Mouse (Mus musculus): ENCODE data around the gene Rel. TPM values are rescaled to one million over a fixed set of nuclear protein-coding genes. Genes with fewer than 3 reads are reported as not detected.

The Rel gene
- polyA plus RNA-seq, 1 experiment from 2014 or later, result 0.60 TPM

DNA sequence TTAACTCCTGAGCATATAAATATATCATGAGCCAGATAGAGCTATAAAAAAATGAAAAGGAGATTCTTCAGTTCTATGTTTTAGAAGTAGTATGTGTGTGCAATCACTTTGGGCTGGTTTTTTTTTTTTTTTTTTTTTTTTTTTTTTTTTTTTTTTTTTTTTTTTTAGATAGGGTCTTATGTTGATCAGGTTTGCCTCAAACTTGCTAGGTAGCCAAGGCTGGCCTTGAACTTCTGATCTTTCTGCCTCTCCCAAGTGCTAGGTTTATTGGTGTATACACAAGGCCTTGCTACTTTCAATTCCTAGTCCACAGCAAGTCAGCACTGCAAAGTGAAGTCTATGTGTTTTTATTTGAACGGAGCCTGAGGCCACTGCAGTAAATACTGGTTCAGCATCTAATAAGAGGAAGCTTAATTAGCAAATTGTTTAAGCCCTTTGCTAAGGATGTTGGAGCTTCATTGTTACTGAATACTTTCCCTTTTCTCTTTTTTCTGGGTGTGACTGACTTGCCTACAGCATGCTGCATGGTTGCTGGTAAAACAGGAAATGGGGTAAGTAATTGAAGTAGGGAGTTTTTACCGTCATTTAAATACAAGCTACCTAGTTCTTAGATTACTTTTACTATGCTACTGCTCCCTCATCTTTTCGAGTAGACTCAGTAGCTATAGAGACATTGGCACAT, 71.2 kb downstream of the Rel start:
- Histone ChIP-seq H3K27me3 (replicated peaks; ENCODE audit: control insufficient read depth, insufficient read depth, low read length) (no peaks in the 10 kb centered on the region), H3K4me1 (ENCODE audit: control insufficient read depth, insufficient read depth, low read length) (no peaks in the 10 kb centered on the region), H3K36me3 (ENCODE audit: control insufficient read depth, insufficient read depth, low read length) (no peaks in the 10 kb centered on the region), H3K9ac (ENCODE audit: low read depth, low read length) (no peak overlapping the region), H3K27ac (ENCODE audit: low read length) (no peak overlapping the region; the same call in 1 of the 2 replicates), H3K9me3 (ENCODE audit: control insufficient read depth, low read length) (no peaks in the 10 kb centered on the region), H3K4me2 (ENCODE audit: low read depth, low read length) (no peak overlapping the region), H3K4me3 (ENCODE audit: low read length) (no peak overlapping the region)
- ATAC-seq, result no peak
- 51% methylated on average over 3 of the region's 3 CpGs for WGBS

DNA sequence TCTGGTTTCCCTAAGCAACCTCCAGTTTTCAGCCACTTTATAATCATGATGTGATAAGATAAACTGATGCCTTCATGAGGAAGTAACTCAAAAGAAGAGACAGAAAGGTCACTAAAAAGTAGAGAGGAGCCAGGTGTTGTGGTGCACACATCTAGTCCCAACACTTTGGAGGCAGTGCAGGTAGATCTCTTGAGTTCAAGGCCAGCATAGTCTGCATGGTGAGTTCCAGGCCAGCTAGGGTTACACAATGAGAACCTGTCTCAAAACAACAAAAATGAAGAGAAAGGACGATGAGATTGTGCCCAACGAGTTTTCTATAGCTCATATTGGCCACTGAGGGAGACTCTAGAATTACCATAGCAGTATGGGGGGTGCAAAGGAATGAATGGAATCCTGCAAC, 72.2 kb downstream of the Rel start:
- ATAC-seq, result no peak
- Histone ChIP-seq H3K4me3 (ENCODE audit: low read length) (no peak overlapping the region), H3K27ac (ENCODE audit: low read length) (no peak overlapping the region), H3K36me3 (ENCODE audit: control insufficient read depth, insufficient read depth, low read length) (no peaks in the 10 kb centered on the region), H3K4me2 (ENCODE audit: low read depth, low read length) (no peak overlapping the region), H3K4me1 (ENCODE audit: control insufficient read depth, insufficient read depth, low read length) (no peaks in the 10 kb centered on the region), H3K27me3 (replicated peaks; ENCODE audit: control insufficient read depth, insufficient read depth, low read length) (no peaks in the 10 kb centered on the region), H3K9me3 (ENCODE audit: control insufficient read depth, low read length) (no peaks in the 10 kb centered on the region), H3K9ac (ENCODE audit: low read depth, low read length) (no peak overlapping the region)
- 71% methylated on average over 2 of the region's 2 CpGs for WGBS

DNA sequence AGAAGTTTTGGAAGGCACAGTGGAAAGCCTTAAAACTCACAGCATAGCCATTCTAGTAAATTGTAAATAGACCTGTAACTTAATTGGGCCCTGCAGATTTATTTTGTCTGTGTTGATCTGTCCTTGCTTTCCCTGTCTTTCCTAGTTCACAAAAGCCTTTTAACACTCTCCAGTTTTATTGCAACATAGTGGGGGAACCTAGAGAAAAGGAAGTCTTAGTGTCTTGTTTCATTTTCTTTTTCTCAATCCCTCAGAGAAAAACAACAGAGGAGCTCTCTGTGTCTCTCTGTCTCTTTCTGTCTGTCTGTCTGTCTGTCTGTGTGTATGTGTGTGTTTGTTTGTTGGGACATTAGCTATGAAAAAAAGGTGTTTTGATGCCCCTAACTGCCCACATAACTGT, 74.9 kb downstream of the Rel start:
- Histone ChIP-seq H3K36me3 (ENCODE audit: control insufficient read depth, insufficient read depth, low read length) (no peaks in the 10 kb centered on the region), H3K9ac (ENCODE audit: low read depth, low read length) (no peak overlapping the region), H3K4me1 (ENCODE audit: control insufficient read depth, insufficient read depth, low read length) (no peaks in the 10 kb centered on the region), H3K27ac (ENCODE audit: low read length) (no peak overlapping the region), H3K27me3 (replicated peaks; ENCODE audit: control insufficient read depth, insufficient read depth, low read length) (no peaks in the 10 kb centered on the region), H3K9me3 (ENCODE audit: control insufficient read depth, low read length) (no peaks in the 10 kb centered on the region), H3K4me2 (ENCODE audit: low read depth, low read length) (no peak overlapping the region), H3K4me3 (ENCODE audit: low read length) (no peak overlapping the region)
- no peak for ATAC-seq

DNA sequence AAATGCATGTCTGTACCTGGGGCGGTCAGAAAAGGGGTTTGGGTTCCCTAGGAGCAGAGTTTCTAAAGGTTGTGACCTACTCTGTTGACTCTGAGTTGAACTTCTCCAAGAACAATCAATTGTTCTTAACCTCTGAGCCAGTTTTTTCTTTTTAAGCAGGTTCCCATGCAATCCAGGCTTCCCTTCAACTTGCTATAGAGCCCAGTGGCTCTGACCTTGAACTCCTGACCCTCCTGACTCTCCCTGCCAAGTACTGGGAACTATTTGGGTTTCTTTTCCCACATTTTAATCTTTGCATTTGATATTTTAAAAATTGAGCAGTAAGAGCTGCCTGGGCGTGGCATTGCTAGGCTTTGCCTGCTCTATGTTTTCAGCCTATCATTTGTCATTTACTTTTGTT, 77.5 kb downstream of the Rel start:
- WGBS, result 81% methylated on average over 2 of the region's 2 CpGs
- H3K4me1 ChIP-seq (ENCODE audit: control insufficient read depth, insufficient read depth, low read length), result no peaks in the 10 kb centered on the region
- H3K4me3 ChIP-seq (ENCODE audit: low read length), result no peak overlapping the region
- H3K4me2 ChIP-seq (ENCODE audit: low read depth, low read length), result no peak overlapping the region
- H3K27ac ChIP-seq (ENCODE audit: low read length), result no peak overlapping the region
- no peaks in the 10 kb centered on the region for H3K36me3 ChIP-seq (ENCODE audit: control insufficient read depth, insufficient read depth, low read length)
- H3K9me3 ChIP-seq (ENCODE audit: control insufficient read depth, low read length), result no peaks in the 10 kb centered on the region
- ATAC-seq, result no peak
- H3K9ac ChIP-seq (ENCODE audit: low read depth, low read length), result no peak overlapping the region
- H3K27me3 ChIP-seq (replicated peaks; ENCODE audit: control insufficient read depth, insufficient read depth, low read length), result no peaks in the 10 kb centered on the region

DNA sequence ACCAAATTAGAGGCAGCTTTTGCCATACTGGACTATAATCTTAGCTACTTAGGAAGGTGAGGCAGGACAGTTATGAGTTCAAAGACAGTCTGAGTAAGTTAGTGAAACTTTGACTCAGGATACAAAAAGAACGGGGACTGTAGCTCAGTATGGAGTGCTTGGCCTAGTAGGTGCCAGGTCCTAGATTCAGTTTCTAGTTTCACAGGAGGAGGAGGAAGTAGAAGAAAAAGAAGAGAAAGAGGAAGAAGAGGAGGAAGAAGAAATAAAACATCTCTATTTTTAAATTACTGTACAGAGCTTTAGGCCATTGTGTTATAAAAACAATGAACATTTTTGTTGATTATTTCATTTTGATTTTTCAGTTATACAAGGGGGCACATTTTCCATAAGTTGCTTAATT, 82.7 kb downstream of the Rel start:
- 88% methylated on average over 1 of the region's 1 CpGs for WGBS
- no peak overlapping the region for H3K4me3 ChIP-seq (ENCODE audit: low read length)

More for the DNA sequence above, 82.7 kb downstream of the Rel start:
- Histone ChIP-seq H3K9me3 (ENCODE audit: control insufficient read depth, low read length) (no peaks in the 10 kb centered on the region), H3K27me3 (replicated peaks; ENCODE audit: control insufficient read depth, insufficient read depth, low read length) (no peaks in the 10 kb centered on the region), H3K36me3 (ENCODE audit: control insufficient read depth, insufficient read depth, low read length) (no peaks in the 10 kb centered on the region), H3K9ac (ENCODE audit: low read depth, low read length) (no peak overlapping the region), H3K4me2 (ENCODE audit: low read depth, low read length) (no peak overlapping the region), H3K4me1 (ENCODE audit: control insufficient read depth, insufficient read depth, low read length) (no peaks in the 10 kb centered on the region), H3K27ac (ENCODE audit: low read length) (no peak overlapping the region)
- ATAC-seq, result no peak

Other genes starting within 250 kb of the Rel start
- gene 1700093K21Rik, start 249.8 kb downstream of the Rel start, polyA plus RNA-seq (2015; fragmentation: Nextera tagmentation; extraction: Ambion mirVana), result not detected in 2 replicates
- gene 0610010F05Rik, start 137.3 kb downstream of the Rel start, polyA plus RNA-seq (2015; fragmentation: Nextera tagmentation; extraction: Ambion mirVana), result 18.3 and 18.7 TPM in 2 replicates
- gene Pus10, start 105.3 kb downstream of the Rel start, polyA plus RNA-seq (2015; fragmentation: Nextera tagmentation; extraction: Ambion mirVana), result 20.5 and 20.9 TPM in 2 replicates
- gene Pex13, start 105.0 kb downstream of the Rel start, polyA plus RNA-seq (2015; fragmentation: Nextera tagmentation; extraction: Ambion mirVana), result 30.4 and 33.0 TPM in 2 replicates
- 8.5 and 9.1 TPM in 2 replicates for gene Papolg, start 124.3 kb upstream of the Rel start, polyA plus RNA-seq (2015; fragmentation: Nextera tagmentation; extraction: Ambion mirVana)